Mouse (Mus musculus) neural tube, embryonic 14.5 days (tissue): ENCODE results near the gene Shd. TPM values are rescaled to one million over a fixed set of nuclear protein-coding genes. Genes with fewer than 3 reads are reported as not detected.

Source experiments
- ATAC-seq: fragments of 200-750 bp; cut with Nextera tagmentation; 2 replicates; pipeline ENCODE4 v1.8.0; 2017; ENCODE audit warnings: low read depth, mild to moderate bottlenecking, moderate TSS enrichment, moderate library complexity
- H3K27ac ChIP-seq: fragments of 300-500 bp; sonication (generic); 2 replicates; pipeline ENCODE4 v1.5.1; 2014; ENCODE audit warnings: low read depth, mild to moderate bottlenecking, control low read depth, low read length, moderate library complexity, mixed read lengths
- H3K27me3 ChIP-seq: fragments of 300-500 bp; sonication (generic); 2 replicates; pipeline ENCODE4 v1.6.1; 2014; ENCODE audit warnings: low read length; ENCODE audit not compliant: control insufficient read depth, insufficient read depth
- H3K36me3 ChIP-seq: fragments of 300-500 bp; sonication (generic); 2 replicates; pipeline ENCODE4 v1.6.1; 2014; ENCODE audit warnings: low read length, mixed read lengths; ENCODE audit not compliant: control insufficient read depth, insufficient read depth
- H3K4me1 ChIP-seq: fragments of 300-500 bp; sonication (generic); 2 replicates; pipeline ENCODE4 v1.6.1; 2014; ENCODE audit warnings: low read length; ENCODE audit not compliant: control insufficient read depth, insufficient read depth
- H3K4me2 ChIP-seq: fragments of 300-500 bp; sonication (generic); 2 replicates; pipeline ENCODE4 v1.6.1; 2014; ENCODE audit warnings: mild to moderate bottlenecking, low read depth, low read length, control low read depth
- H3K4me3 ChIP-seq: fragments of 300-500 bp; sonication (generic); 2 replicates; pipeline ENCODE4 v1.5.1; 2014; ENCODE audit warnings: low read depth, low read length, control low read depth, mixed read lengths
- H3K9ac ChIP-seq: fragments of 300-500 bp; sonication (generic); replicated peaks from 2 replicates; pipeline ENCODE4 v1.6.1; 2014; ENCODE audit warnings: low read depth, mild to moderate bottlenecking, control low read depth, low read length, mixed read lengths
- H3K9me3 ChIP-seq: fragments of 300-500 bp; sonication (generic); 2 replicates; pipeline ENCODE4 v1.6.1; 2016; ENCODE audit warnings: low read length; ENCODE audit not compliant: control insufficient read depth
- WGBS: fragments of 180-500 bp; shearing (Covaris S2); extraction: QIAGEN DNeasy Blood & Tissue Kit; methylation state at CpG from one replicate; pipeline ENCODE4 v1.1.7; 2014; 5-methylcytosine and 5-hydroxymethylcytosine counted together
- polyA plus RNA-seq: library from polyadenylated mRNA; unstranded; fragments of >200 nt; fragmentation: Nextera tagmentation; extraction: Ambion mirVana; gene quantifications from 2 replicates; pipeline ENCODE4 v1.2.1, GENCODE M21; 2014

The Shd gene
- polyA plus RNA-seq, 1 experiment from 2014 or later, result 218 TPM

GRCm38 (mm10) chr17:55957726-55958583 lies 12.3 kb upstream of the Shd start:
- no peak for ATAC-seq
- Histone ChIP-seq H3K36me3 (peaks cover 6% of the 10 kb centered on the region; the same call in 1 of the 2 replicates), H3K4me1 (peaks cover 14% of the 10 kb centered on the region), H3K4me3 (peak overlapping the region; percentile 49), H3K4me2 (peak overlapping the region; percentile 79), H3K27me3 (no peaks in the 10 kb centered on the region), H3K27ac (peak overlapping the region; percentile 91), H3K9me3 (no peaks in the 10 kb centered on the region), H3K9ac (peak overlapping the region; percentile 32)
- WGBS, result 80% methylated on average over 13 of the region's 13 CpGs

GRCm38 (mm10) chr17:55958584-55958886 lies 11.7 kb upstream of the Shd start:
- no peaks in the 10 kb centered on the region for H3K9me3 ChIP-seq
- no peaks in the 10 kb centered on the region for H3K27me3 ChIP-seq
- H3K4me1 ChIP-seq, result peaks cover 14% of the 10 kb centered on the region
- H3K9ac ChIP-seq, result peak overlapping the region; percentile 32
- peak overlapping the region; percentile 91 for H3K27ac ChIP-seq
- ATAC-seq, result no peak
- peak overlapping the region; percentile 79 for H3K4me2 ChIP-seq
- WGBS, result 34% methylated on average over 2 of the region's 2 CpGs
- peaks cover 6% of the 10 kb centered on the region; the same call in 1 of the 2 replicates for H3K36me3 ChIP-seq
- H3K4me3 ChIP-seq, result peak overlapping the region; percentile 49

GRCm38 (mm10) chr17:55958918-55959728 lies 11.1 kb upstream of the Shd start, which contains the start of gene Yju2:
TSS of gene Yju2 (plus strand) at chr17:55959099.
- Histone ChIP-seq H3K36me3 (peaks cover 6% of the 10 kb centered on the region; the same call in 1 of the 2 replicates), H3K27me3 (no peaks in the 10 kb centered on the region), H3K27ac (peak within 1 kb of the TSS; percentile 91), H3K4me2 (peak within 1 kb of the TSS; percentile 79), H3K4me1 (peaks cover 14% of the 10 kb centered on the region), H3K4me3 (peak within 1 kb of the TSS; percentile 49), H3K9ac (peak within 1 kb of the TSS; percentile 60), H3K9me3 (no peaks in the 10 kb centered on the region)
- ATAC-seq, result peak; percentile 91
- WGBS, result under 1% methylated on average over 45 of the region's 46 CpGs

- Histone ChIP-seq H3K9ac (peak overlapping the region; percentile 60), H3K4me1 (peaks cover 14% of the 10 kb centered on the region), H3K27me3 (no peaks in the 10 kb centered on the region), H3K27ac (peak overlapping the region; percentile 91), H3K4me3 (peak overlapping the region; percentile 49), H3K9me3 (no peaks in the 10 kb centered on the region), H3K4me2 (peak overlapping the region; percentile 38), H3K36me3 (peaks cover 6% of the 10 kb centered on the region; the same call in 1 of the 2 replicates)
- WGBS, result 82% methylated on average over 10 of the region's 10 CpGs
- ATAC-seq, result no peak
Observed at GRCm38 (mm10) chr17:55959946-55960740, 10.1 kb upstream of the Shd start.

GRCm38 (mm10) chr17:55960791-55961190 lies 9.5 kb upstream of the Shd start:
- peaks cover 14% of the 10 kb centered on the region for H3K4me1 ChIP-seq
- peaks cover 6% of the 10 kb centered on the region; the same call in 1 of the 2 replicates for H3K36me3 ChIP-seq
- H3K27ac ChIP-seq, result no peak overlapping the region
- no peak for ATAC-seq
- no peaks in the 10 kb centered on the region for H3K9me3 ChIP-seq
- no peak overlapping the region for H3K4me3 ChIP-seq
- H3K4me2 ChIP-seq, result no peak overlapping the region
- H3K9ac ChIP-seq, result no peak overlapping the region
- no peaks in the 10 kb centered on the region for H3K27me3 ChIP-seq

GRCm38 (mm10) chr17:55961631-55962030 lies 8.6 kb upstream of the Shd start:
- 94% methylated on average over 7 of the region's 7 CpGs for WGBS
- H3K4me2 ChIP-seq, result no peak overlapping the region
- H3K9me3 ChIP-seq, result no peaks in the 10 kb centered on the region
- no peak for ATAC-seq
- no peak overlapping the region for H3K9ac ChIP-seq
- H3K4me3 ChIP-seq, result no peak overlapping the region
- peaks cover 14% of the 10 kb centered on the region for H3K4me1 ChIP-seq
- H3K27ac ChIP-seq, result no peak overlapping the region
- peaks cover 6% of the 10 kb centered on the region; the same call in 1 of the 2 replicates for H3K36me3 ChIP-seq
- H3K27me3 ChIP-seq, result no peaks in the 10 kb centered on the region

GRCm38 (mm10) chr17:55963171-55963570 lies 7.1 kb upstream of the Shd start:
- 79% methylated on average over 14 of the region's 14 CpGs for WGBS
- H3K4me3 ChIP-seq, result no peak overlapping the region

GRCm38 (mm10) chr17:55964496-55964895 lies 5.8 kb upstream of the Shd start:
- no peak overlapping the region for H3K9ac ChIP-seq
- peaks cover 6% of the 10 kb centered on the region; the same call in 1 of the 2 replicates for H3K36me3 ChIP-seq
- 92% methylated on average over 10 of the region's 10 CpGs for WGBS
- H3K4me3 ChIP-seq, result no peak overlapping the region
- H3K4me2 ChIP-seq, result no peak overlapping the region
- H3K27me3 ChIP-seq, result no peaks in the 10 kb centered on the region
- H3K27ac ChIP-seq, result no peak overlapping the region
- ATAC-seq, result no peak
- H3K9me3 ChIP-seq, result no peaks in the 10 kb centered on the region
- H3K4me1 ChIP-seq, result peaks cover 14% of the 10 kb centered on the region

More at GRCm38 (mm10) chr17:55963171-55963570, 7.1 kb upstream of the Shd start:
- Histone ChIP-seq H3K36me3 (peaks cover 6% of the 10 kb centered on the region; the same call in 1 of the 2 replicates), H3K9ac (no peak overlapping the region), H3K27ac (no peak overlapping the region), H3K4me1 (peaks cover 9% of the 10 kb centered on the region), H3K27me3 (no peaks in the 10 kb centered on the region), H3K9me3 (no peaks in the 10 kb centered on the region), H3K4me2 (no peak overlapping the region)
- ATAC-seq, result no peak
